Mouse (Mus musculus): ENCODE measurements around the gene Ptbp1.

- TF ChIP-seq POLR2A (IDR thresholded peaks at IDR 0.05; ENCODE audit: insufficient read depth, low read depth, low read length) (no peak), CTCF (IDR thresholded peaks at IDR 0.05) (no peak)
These were observed 31.8 kb downstream of the Ptbp1 start, which contains the start of gene Elane for GRCm38 (mm10) chr10:79886054-79886453.

Data from heart, adult 2 months (tissue).